Mouse (Mus musculus) embryo, embryonic 10.5 days (tissue): Measurements from ENCODE around the gene Gpr174.
"Not testable (repeated sequence)": the region's sequence is repeated elsewhere in the genome, so short reads cannot be mapped to it uniquely, and the experiment has no call there.

ENCODE experiments used
- DNase-seq: peaks from one replicate; pipeline ENCODE4 v3.0.0-alpha.2; 2015; ENCODE audit warnings: low spot score

Gpr174 gene

DNA sequence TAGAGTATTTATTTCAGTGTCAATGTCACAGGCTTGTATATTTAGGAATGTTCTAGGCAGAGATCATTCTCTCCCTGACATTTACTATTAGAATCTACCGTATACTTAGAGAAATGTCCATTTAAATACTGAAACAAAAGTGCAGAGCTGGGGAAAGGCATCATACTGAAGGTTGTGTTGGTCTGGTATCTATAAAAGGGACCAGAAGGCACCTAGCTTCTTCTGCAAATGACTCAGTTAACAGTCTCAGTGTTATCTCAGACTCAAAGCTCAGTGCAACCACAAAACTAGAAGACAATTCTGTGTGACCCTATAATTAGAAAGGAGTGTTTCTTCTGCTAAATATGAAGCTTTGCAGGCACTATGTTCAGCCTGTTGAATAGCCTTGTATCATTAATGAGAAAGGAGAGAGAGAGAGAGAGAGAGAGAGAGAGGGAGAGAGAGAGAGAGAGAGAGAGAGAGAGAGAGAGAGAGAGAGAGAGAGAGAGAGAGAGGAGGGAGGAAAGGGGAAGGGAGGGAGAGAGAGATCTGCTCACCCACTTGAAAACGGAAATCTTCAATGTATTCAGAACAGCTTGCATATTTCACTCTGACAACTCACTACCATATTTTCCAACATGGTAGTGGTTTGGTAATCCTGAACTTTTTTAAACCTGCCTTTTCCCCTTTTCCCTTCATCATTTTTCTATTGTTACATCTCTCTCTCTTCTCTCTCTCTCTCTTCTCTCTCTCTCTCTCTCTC lies at the start of gene Gpr174:
Gene Gpr174, plus strand, starts transcription at position 393 of the 742 bp plus-strand sequence.
- DNase-seq, result no peak

DNA sequence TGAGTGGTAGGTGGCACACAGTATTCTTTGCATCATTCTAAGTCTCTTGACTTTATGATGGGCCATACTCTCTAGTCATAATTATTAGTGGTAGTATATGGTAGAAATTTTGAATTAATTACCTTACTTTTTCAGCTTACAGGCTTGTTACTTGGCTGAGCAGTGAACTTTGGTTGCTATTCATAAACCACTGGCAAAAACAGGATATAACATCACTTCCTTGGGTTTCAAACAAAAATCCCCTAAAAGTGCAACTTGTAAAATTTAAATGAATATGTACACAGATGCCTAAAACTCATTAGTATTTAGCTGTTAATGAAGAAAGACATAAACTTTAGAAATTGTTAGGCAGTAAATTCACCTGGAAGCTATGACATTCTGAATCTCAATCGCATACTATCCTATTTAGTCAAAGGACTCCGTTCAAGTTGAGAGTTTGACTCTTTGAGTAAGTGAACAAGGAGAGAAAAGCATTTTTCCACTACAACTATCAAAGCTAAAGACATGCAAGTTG lies 38.0 kb upstream of the Gpr174 start:
- DNase-seq, result no peak

DNA sequence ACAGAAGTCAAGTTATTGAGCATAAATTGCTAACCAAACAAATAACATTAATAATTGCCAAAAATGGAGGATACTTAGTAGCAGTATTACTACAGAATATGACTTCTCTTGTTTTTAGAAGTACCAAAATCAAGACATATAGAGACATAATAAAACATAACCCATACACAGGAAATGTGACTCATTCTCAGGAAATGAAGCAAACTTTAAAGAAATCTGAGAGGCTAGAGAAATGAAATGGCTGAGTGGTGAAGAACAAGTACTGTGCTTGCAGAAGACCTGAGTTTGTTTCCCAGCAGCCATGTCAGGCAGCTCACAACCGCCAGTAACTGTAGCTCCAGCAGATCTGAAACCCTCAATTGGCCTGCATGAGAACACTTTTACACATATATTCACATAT lies 30.8 kb upstream of the Gpr174 start:
- no peak for DNase-seq

- no peak for DNase-seq
Observed at GRCm38 (mm10) chrX:107231214-107231613, 24.5 kb upstream of the Gpr174 start.

GRCm38 (mm10) chrX:107234655-107235054 lies 21.0 kb upstream of the Gpr174 start:
- no peak for DNase-seq

DNA sequence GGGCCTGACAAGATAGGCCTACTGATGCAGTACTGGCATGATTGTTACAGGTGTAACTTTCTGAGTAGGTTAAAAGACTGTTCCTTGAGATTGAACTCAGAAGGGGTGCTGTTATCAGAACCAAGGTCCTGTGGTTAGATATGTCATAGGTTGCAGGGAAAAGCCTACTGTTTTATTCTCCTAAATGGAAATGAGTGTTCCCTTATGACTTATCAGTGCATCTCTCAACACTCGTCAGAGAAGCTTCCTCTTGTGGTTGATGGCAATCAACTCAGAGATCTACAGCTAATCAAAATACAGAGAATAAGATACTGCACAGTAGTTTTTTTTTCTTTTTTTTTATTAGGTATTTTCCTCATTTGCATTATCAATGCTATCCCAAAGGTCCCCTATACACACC lies 19.2 kb upstream of the Gpr174 start:
- DNase-seq, result no peak

GRCm38 (mm10) chrX:107250390-107250789 lies 5.3 kb upstream of the Gpr174 start:
- DNase-seq, result no peak

GRCm38 (mm10) chrX:107264619-107265018 lies 8.9 kb downstream of the Gpr174 start:
- DNase-seq, result no peak

- DNase-seq, result no peak
Observed at GRCm38 (mm10) chrX:107277606-107278005, 21.9 kb downstream of the Gpr174 start.

GRCm38 (mm10) chrX:107284211-107284610 lies 28.5 kb downstream of the Gpr174 start:
- no peak for DNase-seq

GRCm38 (mm10) chrX:107297861-107298260 lies 42.2 kb downstream of the Gpr174 start:
- not testable (repeated sequence) for DNase-seq

- no peak for DNase-seq
Observed at GRCm38 (mm10) chrX:107298761-107299160, 43.1 kb downstream of the Gpr174 start.

DNA sequence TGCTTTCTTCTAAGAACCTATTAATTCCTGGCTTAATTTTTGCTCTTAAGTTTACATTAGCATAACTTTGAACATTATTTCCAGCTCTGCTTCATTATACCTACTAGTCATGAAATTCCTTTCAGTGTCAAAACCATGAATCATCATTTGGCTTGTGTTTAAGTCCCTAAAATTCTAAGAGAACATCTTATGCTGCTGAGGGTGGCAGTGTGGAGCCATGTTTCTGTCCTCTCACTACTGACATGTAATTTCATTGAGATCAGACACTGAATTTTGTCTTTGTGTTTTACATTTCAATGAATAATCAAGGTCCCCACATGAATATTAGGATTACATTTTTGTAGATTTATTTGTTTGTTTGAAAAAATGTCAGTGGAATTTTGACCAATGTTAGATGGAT lies 50.8 kb downstream of the Gpr174 start:
- no peak for DNase-seq

- peak; percentile 8 for DNase-seq
Observed at GRCm38 (mm10) chrX:107312533-107312932, 56.9 kb downstream of the Gpr174 start.

GRCm38 (mm10) chrX:107325697-107326381 lies 70.2 kb downstream of the Gpr174 start:
- no peak for DNase-seq

GRCm38 (mm10) chrX:107329849-107330248 lies 74.2 kb downstream of the Gpr174 start:
- DNase-seq, result peak; percentile 5

- DNase-seq, result no peak
Observed at GRCm38 (mm10) chrX:107336609-107337008, 80.9 kb downstream of the Gpr174 start.

GRCm38 (mm10) chrX:107341980-107342379 lies 86.3 kb downstream of the Gpr174 start:
- DNase-seq, result peak; percentile 14
